Mouse (Mus musculus): ENCODE results near the gene Best2.

The Best2 gene

DNA sequence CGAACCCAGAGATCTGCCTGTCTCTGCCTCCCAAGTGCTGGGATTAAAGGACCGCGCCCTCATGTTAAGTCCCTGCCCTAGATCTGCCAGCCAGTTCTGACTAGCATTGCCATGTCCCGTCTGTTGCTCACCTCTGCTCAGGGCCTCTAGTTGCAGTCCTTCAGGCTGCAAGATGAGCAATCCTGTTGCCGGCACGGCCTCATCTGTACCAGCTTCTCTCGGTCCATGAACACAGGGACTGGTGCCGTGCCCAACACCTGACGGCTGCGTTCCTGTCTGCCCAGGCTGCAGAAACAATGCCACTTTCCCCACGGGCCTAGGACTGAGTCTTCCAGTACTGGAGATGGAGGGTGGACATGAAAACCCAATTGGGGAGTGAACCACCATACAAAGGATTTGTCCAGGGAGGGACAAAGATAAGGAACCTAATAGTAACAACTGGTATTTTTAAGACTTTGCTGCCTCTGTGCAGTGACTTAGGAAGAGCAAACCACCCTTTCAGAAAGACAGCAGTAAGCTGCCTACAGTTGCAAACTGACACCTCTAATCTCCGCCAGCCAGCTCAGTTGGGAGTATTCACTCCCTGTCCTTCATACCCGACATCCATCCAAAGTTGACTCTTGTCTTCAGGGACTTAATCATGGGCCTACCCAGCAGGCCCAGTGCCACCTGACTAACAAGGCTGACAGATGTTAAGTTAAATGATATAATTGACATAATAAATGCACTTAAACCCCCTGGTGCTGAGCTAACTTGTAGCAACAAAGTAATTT, 46.6 kb downstream of the Best2 start:
- DNase-seq (ENCODE audit: extremely low spot score) = no peak

GRCm38 (mm10) chr8:84966603-84967002, 47.7 kb downstream of the Best2 start:
- DNase-seq (ENCODE audit: extremely low spot score) = no peak

DNA sequence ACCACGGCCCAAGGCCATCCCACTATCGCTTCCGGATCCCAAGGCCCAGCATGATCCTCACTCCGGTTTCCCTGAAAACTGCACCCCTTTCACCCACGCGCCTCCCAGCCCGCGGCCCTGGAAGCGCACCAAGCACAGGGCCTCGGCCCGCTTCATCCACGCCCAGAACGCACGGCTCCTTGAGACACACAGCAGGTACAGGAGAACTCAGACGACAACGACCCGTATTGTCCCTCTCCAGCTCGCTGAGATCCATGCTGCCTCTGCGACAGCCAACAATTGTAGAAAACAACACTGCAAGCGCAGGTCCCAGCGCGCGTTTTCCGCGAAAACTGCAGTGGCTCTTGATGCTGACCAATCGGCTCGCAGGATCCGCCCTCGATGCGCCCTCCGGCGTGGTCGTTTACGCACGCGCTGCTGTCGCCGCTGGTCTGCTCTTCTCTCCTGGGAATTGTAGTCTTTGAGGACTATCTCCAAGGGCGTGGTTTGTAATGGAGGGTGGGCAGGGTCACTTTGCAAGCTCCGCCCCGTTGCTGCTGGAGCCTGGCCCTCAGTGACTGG, 48.5 kb downstream of the Best2 start:
- peak; percentile 94 for DNase-seq (ENCODE audit: extremely low spot score)

DNA sequence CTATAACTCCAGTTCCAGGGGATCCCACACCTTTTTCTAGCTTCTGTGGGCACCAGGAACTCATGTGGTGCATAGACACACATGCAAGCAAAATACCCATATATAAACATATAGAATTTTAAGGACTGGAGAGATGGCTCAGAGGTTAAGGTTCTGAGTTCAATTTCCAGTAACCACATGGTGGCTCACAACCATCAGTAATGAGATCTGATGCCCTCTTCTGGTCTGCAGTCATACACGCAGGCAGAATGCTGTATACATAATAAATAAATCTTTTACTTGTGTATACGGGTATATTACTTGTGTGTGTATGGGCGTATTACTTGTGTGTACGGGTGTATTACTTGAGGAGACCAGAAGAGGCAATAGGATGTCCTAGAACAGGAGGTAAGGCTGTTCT, 50.4 kb downstream of the Best2 start:
- no peak for DNase-seq (ENCODE audit: extremely low spot score)

DNA sequence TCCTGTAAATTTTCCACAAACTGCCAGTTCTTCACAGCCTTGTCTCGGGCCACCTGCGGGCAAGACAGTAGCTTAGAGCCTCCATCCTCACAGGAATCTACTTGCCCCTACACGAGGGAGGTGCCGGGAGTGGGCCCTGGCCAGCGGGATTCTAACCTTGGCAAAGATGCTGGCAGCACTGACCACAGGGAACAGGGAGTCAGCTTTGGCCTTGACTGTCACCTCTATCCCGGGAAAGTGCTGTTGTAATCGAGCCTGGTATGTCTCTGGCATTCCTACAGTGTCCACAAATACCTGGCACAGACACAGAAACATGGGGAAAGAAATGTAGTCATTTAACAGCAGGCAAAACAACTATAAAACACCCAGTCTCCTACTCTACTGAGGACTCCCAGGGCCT, 54.5 kb downstream of the Best2 start:
- DNase-seq (ENCODE audit: extremely low spot score) = no peak

Data from embryo, embryonic 9.5 days (tissue).